Mouse (Mus musculus) MEL-GATA-1-ER (cell line): Measurements from ENCODE around the gene Inpp5a.

Experiments used
- DNase-seq: peaks from one replicate; pipeline ENCODE4 v3.0.0-alpha.2; 2012; ENCODE audit warnings: low read depth; ENCODE audit errors: extremely low read depth

The Inpp5a gene

DNA sequence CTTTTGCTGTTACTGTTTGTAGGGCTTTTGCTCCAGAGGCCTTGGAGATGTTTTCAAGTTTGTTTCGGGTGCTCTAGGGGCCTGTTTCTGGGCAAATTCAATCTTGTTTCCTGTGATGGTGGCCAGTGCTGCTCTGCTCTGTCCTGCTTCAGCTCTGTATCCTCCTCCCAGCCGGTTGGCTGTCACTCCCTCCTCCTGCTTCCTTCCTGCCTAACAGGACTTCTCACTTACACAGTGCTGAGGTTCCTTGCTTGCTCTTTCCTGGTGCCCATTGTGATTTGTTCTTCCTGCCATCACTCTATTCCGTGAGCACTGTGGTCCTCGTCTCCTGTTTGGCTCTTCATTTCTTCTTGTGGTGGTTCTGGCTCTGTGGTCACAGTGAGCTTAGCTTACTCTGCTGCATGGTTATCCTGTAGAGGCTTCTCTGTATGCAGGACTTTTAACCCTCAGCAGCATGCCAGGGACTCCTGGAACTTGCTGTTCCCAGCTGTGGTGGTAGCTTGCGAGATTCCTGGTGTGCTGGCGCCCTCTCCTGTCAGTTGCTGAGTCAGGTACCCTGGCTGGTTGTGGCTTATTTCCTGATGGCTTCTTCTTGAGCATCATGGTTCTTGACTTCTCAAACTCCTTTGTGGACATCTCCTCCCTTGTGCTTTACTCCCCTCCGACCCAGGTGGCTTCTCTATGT is 84.1 kb downstream of the Inpp5a start:
- peak; percentile 26 for DNase-seq

DNA sequence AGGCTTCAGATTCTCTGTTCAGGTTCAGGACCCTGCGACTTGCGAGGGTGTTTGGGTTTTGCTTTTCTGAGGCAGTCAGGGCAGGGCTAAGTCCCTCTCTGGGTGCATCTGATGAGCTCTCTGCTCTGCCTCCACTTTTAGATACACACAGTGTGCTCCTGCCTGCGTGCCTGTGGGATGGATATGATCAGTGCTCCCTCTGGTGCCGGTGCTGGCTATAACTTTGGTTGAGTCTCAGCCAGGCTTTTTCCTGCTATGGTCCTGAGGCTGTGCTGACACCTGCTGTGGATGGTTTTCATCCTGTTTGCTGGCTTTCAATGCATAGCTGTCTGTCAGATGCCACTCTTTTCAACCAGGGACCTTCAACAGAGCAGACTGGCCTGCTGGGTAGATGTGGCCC is 87.0 kb downstream of the Inpp5a start:
- no peak for DNase-seq

DNA sequence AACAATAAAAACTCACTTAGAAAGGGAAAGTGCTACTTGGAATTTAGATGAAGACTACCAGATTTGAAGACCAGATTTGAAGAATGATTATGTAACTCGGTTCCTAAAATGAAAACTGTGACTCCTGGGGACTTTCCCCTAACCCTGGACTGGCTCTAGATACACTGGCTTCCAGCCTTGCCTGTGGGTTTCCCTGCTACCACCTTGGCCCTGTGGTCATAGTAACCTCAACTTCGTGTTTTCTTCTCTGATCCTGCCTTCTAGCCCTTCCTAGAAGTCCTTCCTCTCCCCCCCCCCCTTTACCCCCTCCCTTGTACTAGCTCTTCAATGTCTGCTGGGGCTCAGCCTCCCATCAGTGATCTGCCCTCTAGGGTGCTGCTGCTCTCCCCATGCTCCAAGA is 87.8 kb downstream of the Inpp5a start:
- DNase-seq = no peak

DNA sequence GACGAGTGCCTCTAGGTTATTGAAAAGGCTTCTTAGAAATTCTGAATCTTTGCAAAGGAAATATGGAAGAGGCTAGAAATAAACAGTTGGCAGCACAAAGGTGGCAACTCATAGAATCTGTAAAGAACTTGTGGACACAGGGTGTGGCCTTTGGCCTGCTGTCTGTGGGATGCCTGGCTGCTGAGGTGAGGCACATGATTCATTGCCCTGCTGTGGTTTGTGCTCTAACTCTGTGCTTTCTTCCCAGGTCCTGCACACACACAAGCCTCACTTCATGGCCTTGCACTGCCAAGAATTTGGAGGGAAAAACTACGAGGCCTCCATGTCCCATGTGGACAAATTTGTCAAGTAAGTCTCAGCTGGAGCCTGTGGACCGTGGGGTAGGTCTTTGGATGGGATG is 88.8 kb downstream of the Inpp5a start:
- DNase-seq = no peak

DNA sequence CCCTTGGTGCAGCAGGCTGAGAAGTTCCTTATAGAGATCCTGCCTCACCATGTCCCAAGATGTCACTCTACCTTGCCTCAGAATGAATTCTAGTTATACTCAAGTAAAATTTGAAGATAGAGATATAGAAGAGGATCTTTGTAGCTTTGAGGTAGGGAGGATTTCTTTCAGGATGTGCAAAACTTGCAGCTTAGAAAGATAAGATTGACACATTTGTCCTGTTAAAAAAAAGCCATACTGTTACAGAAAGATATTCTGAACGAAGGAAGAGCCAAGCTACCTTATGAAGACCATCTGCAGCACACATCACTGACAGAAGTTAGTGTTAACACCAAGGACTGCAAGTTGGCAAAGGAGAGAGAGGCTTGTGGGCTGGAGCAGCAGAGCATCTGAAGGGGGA is 90.2 kb downstream of the Inpp5a start:
- DNase-seq = no peak

DNA sequence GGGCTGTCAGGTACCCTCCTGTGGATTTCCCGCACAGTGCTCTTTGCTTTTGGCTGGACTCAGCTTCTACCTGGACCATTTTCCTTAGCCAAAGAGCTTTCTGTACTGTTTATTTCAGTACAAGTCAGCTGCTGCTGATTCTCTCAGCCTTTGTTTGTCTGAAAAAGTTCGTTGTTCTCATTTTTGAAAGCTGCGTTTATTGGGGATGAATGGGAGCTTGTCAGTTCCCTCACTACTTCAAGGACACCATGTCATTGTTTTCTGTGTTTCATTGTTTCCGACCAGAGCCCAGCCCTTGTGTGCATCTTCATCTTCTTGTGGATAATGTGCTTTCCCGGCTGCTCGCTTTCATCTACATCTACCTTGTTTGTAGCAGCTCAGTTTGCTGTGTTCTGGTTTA is 90.7 kb downstream of the Inpp5a start:
- DNase-seq = no peak

DNA sequence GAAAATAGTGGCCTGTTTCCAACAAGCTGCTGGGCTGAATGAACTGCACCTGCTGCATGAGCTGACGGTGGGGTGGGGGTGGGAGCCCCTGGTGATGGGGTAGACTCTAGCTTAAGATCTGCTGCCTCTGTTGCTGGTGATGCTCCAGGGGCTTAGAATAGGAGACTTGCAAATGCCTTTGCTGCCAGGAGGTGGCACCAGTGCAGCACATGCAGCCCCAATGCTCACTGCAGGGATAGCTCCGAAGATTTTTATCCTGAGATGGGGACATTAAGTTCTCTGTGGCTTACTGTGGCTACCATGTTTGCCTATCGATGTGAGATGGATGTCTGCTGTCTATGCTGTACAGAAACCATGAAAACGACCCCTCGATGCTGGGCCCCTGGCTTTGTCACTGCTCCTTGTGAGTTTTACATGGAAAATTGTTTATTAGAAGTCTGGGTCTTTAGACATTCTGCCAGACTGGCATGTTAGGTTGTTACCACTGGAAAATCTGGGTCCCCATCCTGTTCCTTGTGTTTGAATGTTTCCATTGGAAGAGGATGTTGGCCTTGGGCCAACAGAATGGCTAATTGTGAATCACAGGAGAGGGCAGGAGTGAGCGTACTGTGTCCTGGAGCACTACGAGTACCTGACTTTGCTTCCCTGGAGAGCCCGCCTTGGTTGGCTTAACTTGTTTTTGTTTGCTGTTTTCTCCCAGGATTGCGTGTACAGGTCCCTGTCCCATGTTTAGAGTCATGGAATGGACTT is 95.5 kb downstream of the Inpp5a start:
- no peak for DNase-seq

DNA sequence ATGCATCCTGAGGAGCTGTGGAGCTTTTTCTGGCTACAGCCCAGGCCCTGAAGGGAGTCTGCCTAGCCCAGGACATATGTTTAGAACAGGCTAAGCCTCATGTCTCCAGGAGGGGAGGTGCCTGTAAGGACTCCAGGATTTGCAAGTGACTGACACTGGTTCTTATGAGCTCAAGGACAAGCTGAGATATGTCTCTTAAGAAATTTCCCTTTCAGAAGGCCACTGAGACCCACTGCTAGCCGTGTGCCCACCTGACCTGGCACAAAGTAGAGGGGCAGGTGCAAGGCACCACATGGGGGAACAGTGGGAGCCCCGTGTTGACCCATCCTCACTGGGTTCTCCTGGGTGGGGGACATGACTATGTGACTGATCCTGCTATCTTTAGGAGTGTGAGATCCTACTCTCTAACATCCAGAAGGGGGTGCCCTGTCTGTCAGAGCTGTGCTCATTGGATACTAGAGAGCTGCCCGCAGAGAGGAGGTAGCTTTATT is 100.9 kb downstream of the Inpp5a start:
- no peak for DNase-seq

DNA sequence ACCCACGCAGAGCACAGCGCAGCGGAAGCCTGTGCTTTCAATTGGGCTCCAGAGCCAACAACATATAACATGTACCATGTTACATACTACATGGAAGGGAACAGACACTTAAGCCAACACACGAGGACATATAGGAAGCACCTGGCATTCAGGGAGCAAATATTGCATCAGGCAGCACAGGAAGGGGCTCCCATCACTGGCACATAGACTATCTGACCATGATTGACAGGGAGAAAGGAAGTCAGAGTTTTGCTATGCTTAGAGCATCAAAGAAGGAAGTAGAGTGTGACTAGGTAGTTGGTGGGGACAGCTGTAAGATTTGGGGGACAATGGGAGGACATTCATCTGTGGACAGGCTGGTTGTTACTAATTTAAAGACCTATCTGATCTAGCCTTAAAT is 103.4 kb downstream of the Inpp5a start:
- no peak for DNase-seq

DNA sequence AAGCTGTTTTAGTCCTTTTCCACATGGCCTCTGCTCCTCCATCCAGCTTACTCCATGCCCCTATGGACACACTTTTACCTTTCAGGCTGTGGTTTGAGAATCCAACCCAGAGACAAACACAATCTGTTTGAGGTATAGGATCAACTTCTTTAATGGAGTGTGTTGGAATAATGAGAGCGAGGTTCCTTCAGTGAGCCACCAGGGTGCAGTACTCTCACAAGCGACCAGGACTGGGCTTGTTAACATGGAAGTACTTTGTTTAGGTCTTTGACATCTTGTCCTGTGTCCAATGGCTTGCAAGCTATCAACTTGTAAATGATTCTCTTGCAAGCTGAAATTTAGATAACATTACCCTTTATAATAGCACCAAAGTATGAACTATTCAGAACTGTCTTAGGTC is 104.0 kb downstream of the Inpp5a start:
- no peak for DNase-seq

DNA sequence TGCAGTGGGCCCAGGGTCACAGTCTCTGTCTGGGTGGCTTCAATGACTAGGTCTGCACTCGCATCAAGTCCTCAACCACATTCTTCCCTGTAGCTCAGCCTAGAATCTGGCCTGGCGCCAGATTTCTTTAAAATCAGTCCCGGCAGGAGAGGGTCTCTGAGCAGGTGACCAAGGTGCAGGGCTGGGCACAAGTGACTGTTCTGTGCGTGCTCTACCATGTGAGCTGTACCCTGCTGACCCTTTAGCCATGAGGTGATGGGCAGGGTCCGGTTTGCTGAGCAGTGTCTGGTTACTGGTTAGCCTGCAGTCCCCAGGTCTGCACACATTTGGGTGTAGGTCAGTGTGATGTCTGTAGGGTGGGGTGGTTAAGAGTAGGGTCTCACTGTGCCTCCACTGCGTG is 106.9 kb downstream of the Inpp5a start:
- DNase-seq = no peak

DNA sequence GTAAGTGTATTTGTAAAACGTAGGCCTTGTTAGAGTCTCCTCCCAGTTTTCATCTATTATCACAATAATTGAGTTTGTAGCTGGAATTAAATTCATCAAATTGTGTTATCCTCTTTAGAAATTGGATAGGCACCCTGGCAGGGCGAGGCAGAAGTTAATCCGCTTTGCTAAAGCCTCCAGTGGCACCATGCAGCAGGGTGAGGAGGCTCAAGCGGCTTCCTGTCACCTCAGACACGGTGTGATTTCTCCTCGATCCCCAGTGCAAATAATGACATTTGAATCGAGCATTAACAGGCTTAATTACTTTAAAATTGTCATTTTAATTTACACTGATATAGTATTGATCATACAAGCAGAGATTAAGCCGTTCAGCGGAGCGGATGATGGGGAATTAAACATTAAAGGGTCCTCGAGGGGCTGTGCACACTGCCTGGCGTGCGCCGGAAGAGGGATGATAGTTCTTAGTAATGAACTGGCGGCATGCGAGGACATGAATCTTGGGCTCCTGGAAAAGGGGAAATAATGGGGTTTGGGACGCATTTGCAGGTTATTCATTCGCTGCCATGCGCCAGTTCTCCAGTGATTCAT is 109.2 kb downstream of the Inpp5a start:
- no peak for DNase-seq

DNA sequence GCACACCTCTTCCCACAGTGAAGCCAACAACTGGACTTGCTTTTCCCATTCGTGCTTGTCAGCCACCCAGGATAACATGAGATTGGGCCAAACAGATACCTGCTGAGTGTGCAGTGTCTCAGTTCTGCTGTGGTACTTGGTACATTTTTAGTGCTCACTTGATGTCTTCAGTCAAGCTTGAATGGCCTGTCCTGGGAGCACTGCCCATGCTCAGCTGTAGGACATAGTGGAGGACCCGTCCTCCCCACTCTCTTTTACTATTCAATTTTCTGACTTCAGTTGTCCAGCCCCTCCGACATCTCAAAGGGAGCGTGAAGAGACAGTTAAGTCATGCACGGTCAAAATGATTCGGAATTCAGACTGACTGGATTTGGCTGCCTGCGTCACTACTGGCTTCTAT is 115.2 kb downstream of the Inpp5a start:
- no peak for DNase-seq

DNA sequence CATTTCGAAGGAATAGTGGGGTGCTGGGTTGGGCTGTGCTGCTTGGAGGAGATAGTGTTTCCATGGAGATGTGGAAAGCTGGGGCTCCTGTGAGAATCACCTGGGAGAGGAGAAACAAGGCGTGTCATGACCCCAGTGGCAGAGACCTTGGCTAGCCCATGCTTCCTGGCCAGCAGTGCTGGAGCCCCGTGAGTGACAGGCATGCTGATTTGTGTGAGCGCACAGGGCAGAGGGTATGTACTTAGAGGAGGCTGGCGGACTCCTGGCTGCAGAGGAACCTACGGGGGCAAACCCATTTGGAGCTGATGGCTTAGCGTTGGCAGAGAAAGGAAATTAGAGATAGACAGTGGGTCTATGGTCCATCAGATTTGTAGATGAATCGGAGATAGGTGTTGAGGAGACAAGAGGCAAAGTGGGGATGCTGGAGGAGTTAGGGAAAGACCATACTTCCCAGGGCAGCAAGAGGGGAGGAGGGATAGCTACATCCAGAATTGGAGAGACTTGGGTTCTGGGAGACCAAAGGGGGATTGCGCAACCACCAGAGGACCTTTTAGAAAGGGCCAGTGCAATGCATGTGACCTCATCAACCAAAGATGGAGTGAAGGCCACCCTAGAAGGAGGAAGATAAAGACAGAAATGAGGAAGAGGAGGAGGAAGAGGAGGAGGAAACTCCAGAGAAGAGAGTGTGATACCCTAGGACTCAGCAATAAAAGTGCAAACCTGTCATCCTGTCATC is 117.9 kb downstream of the Inpp5a start:
- DNase-seq = no peak

DNA sequence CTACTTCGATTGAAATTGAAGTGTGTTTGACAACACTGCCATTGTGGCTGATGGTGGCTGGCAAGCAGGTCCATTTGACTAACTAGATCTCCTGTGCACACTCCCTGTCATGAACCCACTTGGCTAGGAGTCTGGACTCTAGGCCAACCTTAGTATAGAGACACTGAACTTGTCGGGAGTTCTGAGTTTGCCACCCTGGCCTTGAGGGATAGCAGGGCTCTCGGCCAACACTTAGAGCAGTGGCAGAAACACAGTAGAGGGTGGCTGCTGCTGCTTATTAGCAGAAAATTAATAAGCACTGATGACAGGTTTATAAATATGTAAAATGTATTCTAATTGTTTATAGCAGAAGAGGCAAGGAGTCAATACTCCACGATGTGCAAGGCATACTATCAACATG is 120.0 kb downstream of the Inpp5a start:
- no peak for DNase-seq

DNA sequence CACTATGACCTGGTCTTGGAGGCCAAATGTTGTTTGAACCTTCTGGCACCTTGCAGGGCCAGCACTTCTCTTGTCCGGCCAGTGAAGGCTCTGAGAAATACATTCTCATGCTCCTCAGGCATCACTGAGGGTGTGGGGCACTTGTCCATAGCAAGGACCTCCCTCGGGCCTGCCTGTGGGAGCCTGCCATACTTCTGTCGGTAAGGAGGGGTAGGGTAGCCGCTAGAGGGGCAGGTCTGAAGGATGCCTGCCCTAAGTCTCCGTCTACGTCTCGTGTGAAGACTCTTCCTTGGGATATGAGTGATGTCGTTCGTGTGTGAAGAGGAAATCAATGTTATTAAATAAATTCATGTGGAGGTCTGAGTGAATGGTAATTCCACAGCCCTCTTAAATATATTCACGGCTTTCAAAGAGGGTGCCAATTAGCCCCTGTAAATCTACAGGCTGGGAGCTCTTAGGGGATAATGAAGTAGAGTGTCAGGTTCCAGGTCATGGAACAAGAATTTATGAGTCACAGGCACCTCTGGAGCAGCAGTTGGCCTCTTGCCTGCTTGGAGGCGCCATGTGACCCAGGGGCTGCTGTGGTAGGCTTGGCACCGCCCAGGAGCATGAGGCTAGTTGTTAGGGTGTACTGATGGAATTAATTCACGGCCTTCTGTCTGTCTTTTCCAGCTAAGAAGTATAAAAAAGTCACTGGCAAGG is 127.2 kb downstream of the Inpp5a start:
- no peak for DNase-seq

DNA sequence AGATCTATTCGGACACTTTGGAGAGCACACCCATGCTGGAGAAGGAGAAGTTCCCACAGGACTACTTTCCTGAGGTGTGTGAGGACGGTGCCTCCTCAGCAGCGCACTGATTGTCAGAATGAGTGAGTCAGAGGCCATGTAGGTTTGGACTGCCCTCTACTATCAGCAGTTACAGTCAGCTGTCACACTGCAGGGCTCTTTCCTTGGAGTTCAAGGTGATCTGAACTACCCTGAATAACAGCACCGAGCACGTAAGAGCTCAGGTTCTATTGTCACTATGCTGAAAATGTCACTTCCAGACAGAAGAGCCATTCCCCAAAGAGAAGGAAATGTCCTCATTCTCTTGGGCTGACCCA is 127.7 kb downstream of the Inpp5a start:
- no peak for DNase-seq

DNA sequence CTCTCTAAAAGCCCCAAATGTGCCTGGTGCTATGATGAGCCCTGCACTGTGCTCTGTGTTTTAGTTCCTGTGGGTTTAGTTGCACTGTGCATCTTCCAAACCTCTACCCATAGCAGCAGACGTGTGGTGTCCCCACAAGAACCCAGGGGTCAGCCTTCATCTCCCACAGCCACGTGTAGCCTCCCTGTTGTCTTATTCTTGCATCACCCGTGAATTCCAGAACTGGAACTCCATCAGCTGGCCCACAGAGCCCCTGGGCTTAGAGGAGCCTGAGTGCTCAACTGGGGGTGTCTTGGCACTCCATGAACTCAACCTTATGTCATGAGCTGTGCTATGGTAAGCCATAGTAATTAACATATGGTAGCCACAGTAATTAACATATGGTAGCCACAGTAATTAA is 129.4 kb downstream of the Inpp5a start:
- no peak for DNase-seq

DNA sequence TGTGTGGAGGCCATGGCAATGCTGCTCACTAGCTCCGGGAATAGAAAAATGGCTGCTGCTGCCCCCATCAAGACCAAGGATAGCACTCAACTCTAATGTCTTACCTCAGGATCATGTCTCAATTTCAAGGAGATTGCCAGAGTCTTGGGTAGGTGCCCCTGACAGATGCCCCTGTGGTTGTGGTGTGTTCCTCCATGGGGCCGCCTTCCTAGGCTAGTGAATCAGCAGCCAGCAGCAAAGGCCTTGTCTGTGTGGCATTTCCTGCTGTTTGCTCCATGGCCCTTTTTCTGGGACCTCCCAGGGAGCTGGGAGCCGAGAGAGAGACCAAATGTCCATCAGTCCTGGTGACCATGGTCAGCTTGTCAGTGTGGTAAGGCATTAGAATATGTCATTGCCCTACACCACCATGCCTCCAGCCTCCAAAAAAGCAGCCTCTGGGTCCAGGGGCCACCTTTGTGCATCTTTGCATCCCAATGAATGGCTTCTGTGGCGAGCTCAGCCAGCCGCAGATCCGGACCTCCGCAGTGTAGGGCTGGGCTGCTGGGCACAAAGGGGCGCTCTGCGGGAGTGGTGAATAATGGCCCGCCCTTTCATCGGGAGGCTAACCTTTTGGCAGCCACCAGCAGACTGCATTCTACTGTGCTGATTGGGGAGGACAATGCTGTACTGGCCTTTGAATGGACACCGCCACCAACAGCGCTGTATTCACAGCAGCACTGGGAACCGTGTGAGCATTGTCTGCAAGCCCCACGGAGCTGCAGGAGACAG is 139.6 kb downstream of the Inpp5a start:
- no peak for DNase-seq

DNA sequence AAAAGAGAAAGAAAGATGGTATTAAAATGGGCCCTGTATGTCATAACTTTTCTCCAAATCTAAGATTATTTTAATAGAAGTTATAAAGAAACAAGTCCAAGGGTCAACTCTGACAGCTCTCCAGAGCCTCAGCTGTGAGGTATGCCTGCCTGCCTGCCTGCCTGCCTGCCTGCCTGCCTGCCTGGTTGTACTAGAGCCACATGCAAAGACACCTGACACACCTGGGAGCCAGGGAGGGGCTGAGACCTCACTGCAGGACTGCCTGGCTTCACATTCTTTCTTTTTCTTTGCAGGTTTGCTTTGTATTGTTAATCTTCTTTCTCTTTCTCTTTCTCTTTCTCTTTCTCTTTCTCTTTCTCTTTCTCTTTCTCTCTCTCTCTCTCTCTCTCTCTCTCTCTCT is 140.3 kb downstream of the Inpp5a start:
- DNase-seq = no peak
